Mouse (Mus musculus) adrenal gland, adult 18-20 months (tissue): Measurements from ENCODE around the gene Nceh1. TPM values are rescaled to one million over a fixed set of nuclear protein-coding genes. Genes with fewer than 3 reads are reported as not detected.

Source experiments
- DNase-seq, 2 experiments: peaks; one replicate each; pipeline ENCODE4 v3.0.0; 2021 to 2022; ENCODE audit warnings: low spot score in 2 of 2
- total RNA-seq, 2 experiments: library from RNA; stranded (reverse); gene quantifications; 1 replicate in 1 of 2; 2 replicates in 1 of 2; pipeline ENCODE4 v1.2.3; 2021

Nceh1 gene
- total RNA-seq, 2 experiments from 2014 or later: 58.0 to 207 TPM

- no peak for DNase-seq
Measured at GRCm38 (mm10) chr3:27317288-27318024, 134.7 kb downstream of the Nceh1 start.

DNA sequence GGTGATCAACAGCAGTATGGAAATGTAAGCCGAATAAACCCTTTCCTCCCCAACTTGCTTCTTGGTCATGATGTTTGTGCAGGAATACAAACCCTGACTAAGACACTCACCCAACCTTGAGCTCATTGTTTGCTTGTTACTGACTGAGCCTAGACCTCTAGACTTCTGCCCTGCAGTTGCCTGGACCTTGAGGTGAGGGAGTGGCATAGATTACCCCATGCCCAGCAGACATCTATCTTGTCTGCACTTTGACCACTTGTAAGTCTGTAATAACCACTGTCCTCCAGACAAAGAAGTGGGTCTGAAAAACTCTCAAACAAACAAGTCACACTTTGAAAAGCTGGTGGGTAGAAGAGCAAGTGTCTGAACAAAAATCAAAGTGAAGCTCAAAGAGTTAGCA, 136.9 kb downstream of the Nceh1 start:
- no peak for DNase-seq

GRCm38 (mm10) chr3:27320613-27321495, 138.1 kb downstream of the Nceh1 start:
- no peak for DNase-seq

GRCm38 (mm10) chr3:27322591-27322990, 139.8 kb downstream of the Nceh1 start:
- no peak for DNase-seq

DNA sequence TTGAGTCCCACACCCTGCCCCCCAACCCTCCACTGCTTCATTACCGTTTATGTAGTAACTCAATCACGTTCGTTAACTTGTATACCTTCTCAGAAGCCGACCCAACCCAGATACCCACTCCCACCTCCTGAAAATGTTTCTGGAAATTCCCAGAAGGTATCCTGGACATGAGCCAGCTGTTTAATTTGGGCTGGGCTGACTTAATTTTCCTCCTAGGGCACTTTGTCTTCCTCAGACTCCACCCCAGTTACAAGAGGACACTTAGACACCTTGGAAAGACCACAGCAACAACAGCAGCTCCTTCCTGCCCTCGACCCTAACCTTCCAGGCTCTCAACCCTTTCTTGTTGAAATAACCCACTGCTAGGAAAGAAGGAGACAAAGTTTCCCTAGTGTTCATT, 140.8 kb downstream of the Nceh1 start:
- DNase-seq: no peak

DNA sequence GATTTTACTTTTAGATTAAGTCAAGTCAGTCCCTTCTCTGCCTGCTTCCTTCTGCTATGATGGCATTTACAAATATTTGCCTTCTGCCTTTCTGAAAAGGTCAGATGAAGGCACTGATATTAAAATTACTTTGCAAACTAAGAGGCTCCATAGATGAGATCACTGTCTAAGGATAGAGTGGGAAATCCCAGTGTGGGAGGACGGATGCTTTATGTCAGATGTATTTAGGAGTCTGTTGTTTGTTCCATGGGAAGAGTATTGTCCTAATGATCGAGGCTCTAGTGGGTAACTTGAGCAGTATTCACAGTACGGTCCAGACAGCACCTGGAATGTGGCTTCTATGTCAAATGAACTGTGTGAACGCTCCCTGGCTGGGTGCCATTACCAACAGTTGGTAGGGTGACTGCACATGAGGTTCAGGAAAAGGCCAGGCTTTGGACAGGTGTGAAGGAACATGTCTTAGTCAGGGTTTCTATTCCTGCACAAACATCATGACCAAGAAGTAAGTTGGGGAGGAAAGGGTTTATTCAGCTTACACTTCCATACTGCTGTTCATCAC, 143.9 kb downstream of the Nceh1 start:
- no peak for DNase-seq

- DNase-seq: no peak
Measured at GRCm38 (mm10) chr3:27330706-27331105, 147.9 kb downstream of the Nceh1 start.

Other genes with a start within 250 kb of the Nceh1 start
- gene Ect2, start 29.1 kb upstream of the Nceh1 start, total RNA-seq: 1 to 10 TPM; 1.7 to 2.5 TPM
- 1 to 10 TPM; 6.1 to 8.6 TPM for gene Tnfsf10, start 134.1 kb downstream of the Nceh1 start, total RNA-seq
- gene Ghsr, start 188.4 kb downstream of the Nceh1 start, total RNA-seq: not detected